ENCODE assay signal across 12 mouse cellular contexts in the genomic region with DNA sequence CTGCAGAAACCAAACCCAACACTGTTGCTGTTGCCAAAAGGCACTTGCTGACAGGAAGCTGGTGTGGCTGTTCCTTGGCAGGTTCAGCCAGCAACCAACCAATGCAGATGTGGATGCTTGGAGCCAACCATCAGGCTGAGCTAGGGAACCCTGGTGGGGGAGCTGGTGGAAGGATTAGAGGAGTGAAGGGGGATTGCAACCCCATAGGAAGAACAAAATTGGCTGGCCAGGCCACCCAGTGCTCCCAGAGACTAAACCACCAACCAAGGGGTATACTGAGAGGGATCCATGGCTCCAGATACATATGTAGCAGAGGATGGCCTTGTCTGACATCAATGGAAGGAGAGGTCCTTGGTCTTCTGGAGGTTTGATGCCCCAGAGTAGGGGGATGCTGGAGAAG.
"Had no signal": no experiment of that assay in that cellular context is flagged by ENCODE, and none has a peak within 500 bp of the region (broad histone marks: within the 10 kb centered on the region; RNA-seq: fewer than 3 reads in every experiment).

No protein-coding gene starts in this region.

- DNase-seq: retina, postnatal 1 day; right cerebral cortex, adult 18-20 months; right cerebral cortex, postnatal 14 days; right cerebral cortex, postnatal 25 days; right cerebral cortex, postnatal 4 days; spleen, adult 18-20 months; thymus, adult 18-20 months; thymus, adult 2 months; thymus, postnatal 14 days; thymus, postnatal 25 days; thymus, postnatal 36 days; thymus, postnatal 4 days had no signal
